Mouse (Mus musculus): ENCODE data around the gene Frat2. TPM values are rescaled to one million over a fixed set of nuclear protein-coding genes. Genes with fewer than 3 reads are reported as not detected.

The Frat2 gene
- polyA plus RNA-seq, 1 experiment from 2014 or later, result 10.7 TPM

DNA sequence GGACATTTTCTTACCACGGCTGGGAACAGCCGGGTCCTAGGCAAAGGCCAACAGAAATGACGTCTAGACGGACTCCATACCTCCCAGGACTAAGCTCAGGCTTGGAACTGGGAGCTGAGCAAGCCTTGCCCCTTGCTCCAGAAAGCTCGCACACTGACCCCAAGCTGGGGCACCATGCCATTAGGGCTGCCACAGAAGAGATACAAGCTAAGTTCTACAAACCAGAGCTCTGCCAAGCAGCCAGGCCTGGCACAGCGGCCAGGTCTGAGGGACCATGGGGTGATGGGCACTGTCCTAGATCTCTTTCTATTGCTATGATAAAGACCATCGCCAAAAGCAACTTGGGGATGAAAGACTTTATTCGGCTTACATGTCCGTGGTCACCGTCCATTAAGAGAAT is 35.4 kb downstream of the Frat2 start:
- H3K4me3 ChIP-seq (replicated peaks), result no peak overlapping the region
- H3K36me3 ChIP-seq, result no peaks in the 10 kb centered on the region
- H3K9me3 ChIP-seq, result no peaks in the 10 kb centered on the region
- no peaks in the 10 kb centered on the region for H3K27me3 ChIP-seq (replicated peaks)
- ATAC-seq, result no peak
- H3K27ac ChIP-seq, result no peak overlapping the region
- 89% methylated on average over 10 of the region's 10 CpGs for WGBS
- no peak overlapping the region for H3K4me2 ChIP-seq (replicated peaks)
- no peak overlapping the region for H3K9ac ChIP-seq
- H3K4me1 ChIP-seq (replicated peaks), result 0 out of 2 replicates have a peak, but pooled peaks cover 5% of the 10 kb centered on the region

DNA sequence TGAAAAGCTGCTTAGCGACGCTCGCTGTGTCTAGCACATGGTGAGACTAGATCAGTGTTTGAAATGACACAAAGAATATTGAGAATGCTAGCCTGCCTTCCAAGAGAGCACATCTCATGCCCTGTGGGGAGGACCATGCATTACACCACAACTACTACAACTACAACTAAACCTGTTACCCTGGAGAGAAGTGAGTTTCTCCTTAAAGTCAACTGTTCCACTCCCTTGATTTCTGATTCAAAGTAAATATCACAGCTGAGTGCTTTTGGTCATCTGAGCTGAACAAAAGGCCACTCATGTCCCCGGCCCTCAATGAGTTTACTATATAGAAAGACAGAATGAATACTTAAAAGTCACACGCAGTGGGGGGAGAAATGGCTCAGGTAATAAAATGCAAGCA is 37.9 kb downstream of the Frat2 start:
- 89% methylated on average over 5 of the region's 5 CpGs for WGBS
- Histone ChIP-seq H3K4me1 (replicated peaks) (no peaks in the 10 kb centered on the region), H3K9ac (no peak overlapping the region), H3K4me3 (replicated peaks) (no peak overlapping the region), H3K27me3 (replicated peaks) (no peaks in the 10 kb centered on the region), H3K36me3 (no peaks in the 10 kb centered on the region), H3K27ac (no peak overlapping the region), H3K4me2 (replicated peaks) (no peak overlapping the region), H3K9me3 (no peaks in the 10 kb centered on the region; the same call in 1 of the 2 replicates)
- no peak for ATAC-seq

DNA sequence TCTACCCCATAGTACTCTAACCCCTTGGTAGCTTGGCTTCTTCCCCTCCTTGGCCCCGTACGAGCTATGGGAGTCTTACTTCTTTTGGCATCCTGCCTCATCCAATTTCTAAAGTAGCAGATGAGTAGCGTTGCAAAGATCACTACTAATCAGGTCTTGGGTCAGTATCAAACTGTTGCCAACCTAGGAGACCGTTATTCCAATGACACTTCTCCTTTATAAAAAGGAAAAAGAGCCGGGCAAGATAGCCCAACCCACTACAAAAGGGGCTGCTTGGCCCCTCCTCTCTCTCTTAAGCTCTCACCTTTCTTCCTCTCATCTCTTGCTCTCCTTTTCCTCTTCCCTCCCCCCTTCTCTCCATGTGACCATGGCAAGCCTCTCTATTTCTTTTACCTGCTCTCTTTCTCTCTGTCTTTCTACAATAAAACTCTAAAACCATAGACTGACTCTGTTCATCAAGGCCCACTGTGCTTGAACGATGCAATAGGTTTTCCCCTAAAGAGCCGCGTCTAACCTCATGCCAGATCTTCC is 39.8 kb downstream of the Frat2 start:
- WGBS, result 83% methylated on average over 8 of the region's 8 CpGs
- H3K4me3 ChIP-seq (replicated peaks), result no peak overlapping the region

DNA sequence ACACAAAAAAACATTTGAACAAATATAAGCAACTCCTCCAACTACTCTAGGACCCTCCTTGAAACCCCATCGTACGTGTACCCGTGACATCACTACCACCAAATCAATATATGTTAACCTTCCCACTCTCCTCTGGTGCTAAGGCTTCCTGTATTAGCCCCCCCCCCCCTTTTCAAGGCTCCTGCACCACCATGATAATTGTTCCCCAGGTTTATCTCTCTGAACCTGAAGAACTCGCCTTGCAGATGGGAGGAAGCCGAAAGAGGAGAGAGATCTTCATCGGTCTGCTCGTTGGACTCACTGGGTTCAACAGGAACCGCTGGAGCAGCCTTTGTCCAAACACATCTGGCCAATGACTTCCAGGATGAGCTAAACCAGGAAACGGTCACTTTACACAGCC is 40.4 kb downstream of the Frat2 start:
- Histone ChIP-seq H3K4me3 (replicated peaks) (no peak overlapping the region), H3K4me1 (replicated peaks) (no peaks in the 10 kb centered on the region), H3K9ac (no peak overlapping the region), H3K9me3 (no peaks in the 10 kb centered on the region; the same call in 1 of the 2 replicates), H3K27ac (no peak overlapping the region), H3K27me3 (replicated peaks) (no peaks in the 10 kb centered on the region), H3K4me2 (replicated peaks) (no peak overlapping the region), H3K36me3 (no peaks in the 10 kb centered on the region)
- no peak for ATAC-seq
- 79% methylated on average over 9 of the region's 9 CpGs for whole genome bisulfite sequencing

More for the DNA sequence above, 39.8 kb downstream of the Frat2 start:
- H3K27me3 ChIP-seq (replicated peaks), result no peaks in the 10 kb centered on the region
- no peaks in the 10 kb centered on the region; the same call in 1 of the 2 replicates for H3K9me3 ChIP-seq
- H3K4me1 ChIP-seq (replicated peaks), result no peaks in the 10 kb centered on the region
- H3K27ac ChIP-seq, result no peak overlapping the region
- no peak overlapping the region for H3K4me2 ChIP-seq (replicated peaks)
- no peak overlapping the region for H3K9ac ChIP-seq
- no peak for ATAC-seq
- H3K36me3 ChIP-seq, result no peaks in the 10 kb centered on the region

DNA sequence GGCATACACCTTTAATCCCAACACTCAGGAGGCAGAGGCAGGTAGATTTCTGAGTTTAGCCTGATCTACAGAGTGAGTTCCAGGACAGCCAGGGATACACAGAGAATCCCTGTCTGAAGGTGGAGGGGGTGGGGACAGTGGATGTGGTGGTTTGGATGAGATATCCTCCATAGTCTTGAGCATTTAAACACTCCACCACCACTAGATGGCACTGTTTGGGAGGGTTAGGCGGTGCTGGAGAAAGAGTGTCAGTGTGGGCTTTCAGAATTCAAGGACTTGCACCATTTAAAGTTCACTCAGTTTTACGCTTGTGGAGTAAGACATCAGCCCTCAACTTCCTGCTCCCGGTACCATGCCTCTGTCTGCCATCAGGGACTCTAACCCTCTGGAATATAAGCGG is 42.1 kb downstream of the Frat2 start:
- no peaks in the 10 kb centered on the region for H3K27me3 ChIP-seq (replicated peaks)
- WGBS, result 92% methylated on average over 4 of the region's 4 CpGs
- ATAC-seq, result no peak

DNA sequence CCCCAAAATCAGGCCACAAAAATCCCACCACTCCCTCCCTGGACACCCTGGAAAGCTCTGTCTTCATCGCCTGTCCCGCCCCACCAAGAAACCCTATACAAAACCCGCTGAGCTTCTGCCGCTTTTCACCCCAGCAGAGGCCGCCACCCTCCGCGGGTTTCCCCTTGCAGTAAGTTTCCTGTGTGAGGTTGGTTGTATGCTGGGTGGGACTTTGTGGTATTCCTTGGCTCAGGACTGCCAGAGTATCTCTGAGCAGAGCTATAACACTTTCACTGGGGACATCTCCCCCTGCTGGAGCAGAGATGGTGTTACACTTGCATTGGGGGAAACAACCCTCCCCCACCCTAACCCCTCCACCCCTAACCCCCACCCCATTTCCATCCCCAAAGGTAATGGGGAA is 44.6 kb downstream of the Frat2 start:
- Histone ChIP-seq H3K4me3 (replicated peaks) (no peak overlapping the region), H3K27ac (no peak overlapping the region), H3K27me3 (replicated peaks) (no peaks in the 10 kb centered on the region), H3K4me2 (replicated peaks) (no peak overlapping the region), H3K9ac (no peak overlapping the region), H3K9me3 (no peaks in the 10 kb centered on the region; the same call in 1 of the 2 replicates), H3K36me3 (no peaks in the 10 kb centered on the region), H3K4me1 (replicated peaks) (peaks cover 8% of the 10 kb centered on the region)
- no peak for ATAC-seq
- WGBS, result 42% methylated on average over 7 of the region's 7 CpGs

More for the DNA sequence above, 42.1 kb downstream of the Frat2 start:
- Histone ChIP-seq H3K36me3 (no peaks in the 10 kb centered on the region), H3K4me1 (replicated peaks) (no peaks in the 10 kb centered on the region), H3K4me2 (replicated peaks) (no peak overlapping the region), H3K9me3 (no peaks in the 10 kb centered on the region; the same call in 1 of the 2 replicates), H3K27ac (no peak overlapping the region), H3K9ac (no peak overlapping the region), H3K4me3 (replicated peaks) (no peak overlapping the region)

DNA sequence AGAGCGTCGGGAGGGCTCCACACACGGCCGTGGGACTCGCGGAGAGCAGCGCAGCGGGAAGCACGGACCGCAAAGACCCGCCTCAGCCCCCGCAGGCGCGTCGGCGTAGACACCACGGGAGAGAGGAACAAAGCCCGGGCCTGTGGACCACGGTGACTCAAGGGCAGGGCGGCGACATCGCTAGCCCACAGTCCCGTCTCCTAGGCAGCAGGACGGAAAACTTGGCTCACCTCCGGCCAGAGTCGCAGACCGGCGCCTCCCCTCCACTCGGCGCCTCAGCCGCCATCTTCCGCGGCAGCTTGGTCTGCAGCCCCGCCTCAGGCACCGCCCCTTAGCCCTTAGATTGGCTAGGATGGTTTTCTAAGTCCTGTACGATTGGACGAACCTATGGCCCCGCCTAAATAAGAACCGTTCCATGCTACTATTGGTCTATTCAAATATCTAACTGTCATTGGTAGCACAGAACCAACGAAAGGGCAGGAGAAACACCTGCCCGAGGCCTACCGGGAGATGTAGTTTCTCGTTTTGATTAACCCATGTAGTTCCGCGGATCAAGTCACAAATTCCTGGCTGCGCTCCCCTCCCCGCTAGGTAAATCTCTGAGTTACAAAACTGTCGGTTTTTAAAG is 46.1 kb downstream of the Frat2 start, which contains the start of gene Arhgap19:
TSS of gene Arhgap19 (minus strand) at position 306 of the 628 bp plus-strand sequence.
- Histone ChIP-seq H3K27ac (no peak within 1 kb of the TSS), H3K27me3 (replicated peaks) (no peaks in the 10 kb centered on the region), H3K36me3 (no peaks in the 10 kb centered on the region), H3K9ac (peak within 1 kb of the TSS; percentile 84), H3K4me3 (replicated peaks) (peak within 1 kb of the TSS; percentile 84), H3K4me2 (replicated peaks) (peak within 1 kb of the TSS; percentile 66), H3K9me3 (no peaks in the 10 kb centered on the region; the same call in 1 of the 2 replicates), H3K4me1 (replicated peaks) (peaks cover 8% of the 10 kb centered on the region)
- ATAC-seq, result peak; percentile 100
- under 1% methylated on average over 48 of the region's 48 CpGs for WGBS

DNA sequence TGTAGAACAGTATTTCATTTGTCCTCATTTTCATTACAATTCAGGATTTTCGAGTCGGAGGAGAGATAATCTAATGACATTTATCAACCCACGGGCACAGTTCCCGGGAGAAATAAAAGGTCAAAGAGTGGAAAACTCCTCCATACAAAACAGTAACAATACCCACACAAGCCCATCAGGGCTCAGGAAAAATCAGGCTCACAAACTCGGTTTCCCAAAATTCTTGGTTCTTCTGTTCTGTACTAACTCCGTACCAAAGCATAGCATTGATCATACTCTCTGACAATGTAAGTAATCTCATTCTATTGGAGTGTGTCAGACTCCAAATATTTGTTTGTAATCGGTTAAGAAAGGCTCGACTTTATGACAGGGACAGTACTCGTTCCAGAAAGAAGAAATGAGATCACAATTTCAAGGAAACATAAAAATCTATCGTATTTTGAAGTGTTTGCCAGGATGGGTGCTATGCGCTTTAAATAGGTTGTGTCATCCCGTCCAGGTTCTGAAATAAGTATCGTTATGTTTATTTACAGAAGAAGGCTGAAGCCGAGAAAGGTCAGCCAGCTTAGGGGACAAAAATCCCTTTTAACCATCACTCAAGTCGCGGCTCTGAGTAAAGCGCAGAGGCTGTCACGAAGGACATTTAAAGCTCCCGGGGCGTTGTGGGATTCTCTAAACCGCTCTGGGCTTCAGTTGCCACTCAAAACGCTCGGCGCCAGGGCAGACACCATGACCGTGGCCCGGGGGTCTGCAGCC is 46.8 kb downstream of the Frat2 start:
- no peak overlapping the region for H3K27ac ChIP-seq

DNA sequence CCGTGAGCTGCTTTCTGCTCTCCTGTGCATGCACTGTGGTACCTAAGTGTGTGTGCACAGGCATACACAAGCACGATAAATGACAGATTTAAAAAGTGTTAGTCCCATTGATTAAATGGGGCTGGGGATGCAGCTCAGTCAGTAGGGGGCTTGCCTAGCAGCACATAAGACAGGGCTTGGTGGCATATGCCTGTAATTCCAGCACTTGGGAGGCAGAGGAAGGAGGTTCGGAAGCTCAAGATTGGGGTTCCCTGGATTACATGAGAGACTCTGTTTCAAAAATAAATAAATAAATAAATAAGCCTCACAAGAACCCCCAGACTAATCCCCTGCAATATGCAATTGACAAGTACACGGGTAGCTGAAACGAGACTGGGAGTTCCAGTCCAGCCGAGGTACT is 47.5 kb downstream of the Frat2 start:
- 45% methylated on average over 6 of the region's 6 CpGs for WGBS
- H3K27ac ChIP-seq, result no peak overlapping the region
- peak overlapping the region; percentile 84; the same call in 1 of the 2 replicates for H3K9ac ChIP-seq
- H3K9me3 ChIP-seq, result no peaks in the 10 kb centered on the region
- ATAC-seq, result no peak
- H3K4me3 ChIP-seq (replicated peaks), result peak overlapping the region; percentile 84
- peaks cover 10% of the 10 kb centered on the region for H3K4me1 ChIP-seq (replicated peaks)
- H3K4me2 ChIP-seq (replicated peaks), result peak overlapping the region; percentile 66
- no peaks in the 10 kb centered on the region for H3K36me3 ChIP-seq
- no peaks in the 10 kb centered on the region for H3K27me3 ChIP-seq (replicated peaks)

More for the DNA sequence above, 46.8 kb downstream of the Frat2 start:
- Histone ChIP-seq H3K27me3 (replicated peaks) (no peaks in the 10 kb centered on the region), H3K4me1 (replicated peaks) (peaks cover 8% of the 10 kb centered on the region), H3K9me3 (no peaks in the 10 kb centered on the region; the same call in 1 of the 2 replicates), H3K4me2 (replicated peaks) (peak overlapping the region; percentile 66), H3K4me3 (replicated peaks) (peak overlapping the region; percentile 84), H3K9ac (peak overlapping the region; percentile 84), H3K36me3 (no peaks in the 10 kb centered on the region)
- WGBS, result 3% methylated on average over 26 of the region's 26 CpGs
- no peak for ATAC-seq

DNA sequence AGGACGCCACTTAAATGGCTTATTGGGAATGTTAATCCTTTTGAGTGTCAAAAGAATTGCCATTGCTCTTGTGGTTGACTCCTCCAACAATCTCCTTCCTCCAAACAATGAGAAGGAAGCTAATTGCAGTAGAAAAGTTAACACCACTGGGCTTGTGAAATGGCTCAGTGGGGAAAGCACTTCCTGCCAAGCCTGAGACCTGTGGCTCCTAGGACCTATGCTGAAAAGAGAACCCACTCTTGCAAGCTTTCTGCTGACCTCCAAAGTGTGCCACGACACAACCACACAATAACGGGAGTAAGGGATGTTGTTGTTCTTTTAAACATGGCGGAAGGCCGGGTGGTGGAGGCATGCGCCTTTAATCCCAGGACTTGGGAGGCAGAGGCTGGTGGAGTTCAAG is 50.4 kb downstream of the Frat2 start:
- ATAC-seq, result no peak
- no peak overlapping the region for H3K4me2 ChIP-seq (replicated peaks)
- no peak overlapping the region for H3K27ac ChIP-seq
- H3K4me3 ChIP-seq (replicated peaks), result no peak overlapping the region
- 91% methylated on average over 6 of the region's 6 CpGs for WGBS
- H3K9me3 ChIP-seq, result no peaks in the 10 kb centered on the region
- H3K27me3 ChIP-seq (replicated peaks), result no peaks in the 10 kb centered on the region
- no peak overlapping the region for H3K9ac ChIP-seq
- peaks cover 12% of the 10 kb centered on the region for H3K4me1 ChIP-seq (replicated peaks)
- H3K36me3 ChIP-seq, result no peaks in the 10 kb centered on the region

DNA sequence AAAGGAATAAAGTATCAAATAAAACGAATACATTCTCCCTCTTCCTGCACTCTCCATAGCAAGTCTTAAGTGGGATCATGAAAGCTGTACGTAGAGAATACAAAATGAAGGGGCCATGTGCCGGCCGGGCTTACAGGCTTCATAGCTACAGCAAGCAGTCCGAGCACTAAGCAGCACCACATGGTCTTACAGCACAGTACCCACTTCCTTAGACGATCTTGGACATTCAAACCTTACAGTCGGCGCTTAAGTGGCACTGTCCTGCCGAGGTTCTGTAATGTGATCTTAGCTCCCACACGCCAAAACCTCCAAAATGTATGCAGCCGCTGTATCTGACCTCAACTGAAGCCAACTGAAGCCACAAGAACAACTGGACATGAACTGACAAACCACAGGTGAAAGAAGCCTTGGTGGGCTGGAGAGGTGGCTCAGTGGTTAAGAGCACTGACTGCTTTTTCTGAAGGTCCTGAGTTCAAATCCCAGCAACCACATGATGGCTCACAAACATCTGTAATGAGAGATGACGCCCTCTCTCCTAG is 51.1 kb downstream of the Frat2 start:
- Histone ChIP-seq H3K4me3 (replicated peaks) (no peak overlapping the region), H3K9me3 (no peaks in the 10 kb centered on the region), H3K4me1 (replicated peaks) (peaks cover 12% of the 10 kb centered on the region), H3K36me3 (no peaks in the 10 kb centered on the region), H3K4me2 (replicated peaks) (peak overlapping the region; percentile 18; the same call in 1 of the 2 replicates), H3K27ac (peak overlapping the region; percentile 42; the same call in 1 of the 2 replicates), H3K27me3 (replicated peaks) (no peaks in the 10 kb centered on the region), H3K9ac (no peak overlapping the region)
- ATAC-seq, result no peak
- WGBS, result 76% methylated on average over 12 of the region's 12 CpGs

DNA sequence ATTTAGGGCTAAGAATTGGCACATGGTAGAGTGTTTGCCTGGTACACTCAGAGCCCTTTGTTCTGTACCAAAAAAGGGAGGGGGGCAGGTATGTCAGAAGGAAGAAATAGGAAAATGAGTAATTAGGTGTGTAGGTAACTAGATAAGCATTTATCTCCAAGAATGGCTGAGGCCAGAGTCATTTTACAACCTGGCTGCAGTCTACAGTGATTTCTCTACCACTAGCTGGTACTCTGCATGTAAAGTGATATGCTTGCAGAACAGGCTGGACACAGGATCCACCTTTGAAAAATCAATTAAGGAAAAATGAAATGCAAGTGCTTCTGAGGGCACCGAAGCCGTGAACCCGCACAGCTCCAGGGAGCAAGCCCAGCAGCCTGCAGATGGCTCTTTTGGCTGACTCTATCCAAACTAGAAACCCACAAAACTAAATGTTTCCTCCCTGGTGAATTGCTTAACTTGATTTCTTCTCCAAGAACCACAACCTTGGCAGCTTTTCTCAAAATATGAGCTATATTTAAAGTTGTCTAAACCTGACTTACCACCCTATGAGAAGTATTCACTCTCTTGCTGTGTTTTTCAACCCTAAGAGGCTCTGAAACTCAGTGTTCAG is 51.7 kb downstream of the Frat2 start:
- 57% methylated on average over 3 of the region's 3 CpGs for WGBS
- no peak overlapping the region for H3K9ac ChIP-seq
- H3K4me2 ChIP-seq (replicated peaks), result no peak overlapping the region
- peak overlapping the region; percentile 42 for H3K27ac ChIP-seq
- H3K36me3 ChIP-seq, result no peaks in the 10 kb centered on the region
- H3K4me1 ChIP-seq (replicated peaks), result peaks cover 12% of the 10 kb centered on the region
- peak; percentile 69 for ATAC-seq
- H3K27me3 ChIP-seq (replicated peaks), result no peaks in the 10 kb centered on the region
- no peaks in the 10 kb centered on the region for H3K9me3 ChIP-seq
- H3K4me3 ChIP-seq (replicated peaks), result no peak overlapping the region

Measured in intestine, embryonic 15.5 days (tissue).